Mouse (Mus musculus): ENCODE measurements around the gene Elf2. TPM values are rescaled to one million over a fixed set of nuclear protein-coding genes. Genes with fewer than 3 reads are reported as not detected.

Gene Elf2
- polyA plus RNA-seq, 1 experiment from 2014 or later: 44.2 TPM

DNA sequence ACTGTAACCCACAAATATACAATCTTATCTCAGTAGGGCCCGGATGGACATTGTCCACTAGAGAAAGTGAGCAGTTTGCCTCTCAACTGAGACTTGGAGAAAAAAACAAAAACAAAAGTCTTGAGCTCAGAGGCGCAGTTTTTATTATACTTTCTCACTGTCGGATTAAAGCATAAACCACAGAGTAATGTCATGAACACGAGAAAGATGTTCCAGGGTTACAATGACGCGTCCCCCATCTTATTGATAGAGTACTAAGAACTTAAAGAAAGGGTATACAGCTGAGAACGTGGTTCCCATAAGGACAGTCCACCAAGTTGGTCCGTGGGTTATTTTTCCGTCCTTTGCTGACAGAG lies 1.1 kb downstream of the Elf2 start:
- Histone ChIP-seq H3K4me1 (peaks cover 24% of the 10 kb centered on the region), H3K36me3 (replicated peaks) (no peaks in the 10 kb centered on the region), H3K27ac (peak overlapping the region; percentile 99), H3K4me3 (peak overlapping the region; percentile 97), H3K9me3 (no peaks in the 10 kb centered on the region; the same call in 1 of the 2 replicates), H3K27me3 (ENCODE audit: poor library complexity, severe bottlenecking) (no peaks in the 10 kb centered on the region)
- 3% methylated on average over 9 of the region's 9 CpGs for WGBS
- no peak for DNase-seq (ENCODE audit: extremely low spot score, low spot score)

GRCm38 (mm10) chr3:51335378-51335777 lies 5.1 kb downstream of the Elf2 start:
- H3K4me3 ChIP-seq: no peak overlapping the region
- H3K27me3 ChIP-seq (ENCODE audit: poor library complexity, severe bottlenecking): no peaks in the 10 kb centered on the region
- DNase-seq (ENCODE audit: extremely low spot score, low spot score): no peak

DNA sequence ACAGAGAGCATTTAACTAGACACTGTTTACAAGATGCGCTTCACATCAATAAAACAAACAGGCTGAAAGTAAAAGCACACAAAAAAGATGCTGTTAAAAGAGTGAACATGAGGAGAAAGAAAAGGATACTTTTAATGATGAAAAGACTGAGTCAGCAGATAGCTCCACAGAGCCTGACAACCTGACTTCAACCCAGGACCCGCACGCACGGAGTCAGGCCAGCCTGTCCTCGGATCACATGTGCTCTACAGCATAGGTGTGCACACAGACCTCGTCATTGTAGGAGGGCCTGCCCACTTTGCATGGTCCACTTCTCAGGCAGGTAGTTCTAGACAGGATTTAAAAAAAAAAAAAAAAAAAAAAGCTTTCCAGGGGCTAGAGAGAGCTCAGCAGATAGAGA lies 6.5 kb downstream of the Elf2 start:
- H3K9me3 ChIP-seq: no peaks in the 10 kb centered on the region; the same call in 1 of the 2 replicates

More at GRCm38 (mm10) chr3:51335378-51335777, 5.1 kb downstream of the Elf2 start:
- no peak overlapping the region for H3K27ac ChIP-seq
- H3K9me3 ChIP-seq: no peaks in the 10 kb centered on the region
- peaks cover 28% of the 10 kb centered on the region for H3K4me1 ChIP-seq
- H3K36me3 ChIP-seq (replicated peaks): 0 out of 2 replicates have a peak, but pooled peaks cover 2% of the 10 kb centered on the region
- 89% methylated on average over 8 of the region's 8 CpGs for WGBS

GRCm38 (mm10) chr3:51333234-51333889 lies 7.1 kb downstream of the Elf2 start:
- no peaks in the 10 kb centered on the region; the same call in 1 of the 2 replicates for H3K9me3 ChIP-seq
- WGBS: 76% methylated on average over 10 of the region's 10 CpGs
- no peaks in the 10 kb centered on the region for H3K27me3 ChIP-seq (ENCODE audit: poor library complexity, severe bottlenecking)
- DNase-seq (ENCODE audit: extremely low spot score, low spot score): no peak
- H3K36me3 ChIP-seq (replicated peaks): 0 out of 2 replicates have a peak, but pooled peaks cover 4% of the 10 kb centered on the region
- no peak overlapping the region for H3K4me3 ChIP-seq
- H3K4me1 ChIP-seq: peaks cover 21% of the 10 kb centered on the region
- peak overlapping the region; percentile 35 for H3K27ac ChIP-seq

More for the DNA sequence above, 6.5 kb downstream of the Elf2 start:
- DNase-seq (ENCODE audit: extremely low spot score, low spot score): no peak
- Histone ChIP-seq H3K27ac (peak overlapping the region; percentile 35; the same call in 1 of the 2 replicates), H3K36me3 (replicated peaks) (0 out of 2 replicates have a peak, but pooled peaks cover 2% of the 10 kb centered on the region), H3K4me3 (no peak overlapping the region), H3K27me3 (ENCODE audit: poor library complexity, severe bottlenecking) (no peaks in the 10 kb centered on the region), H3K4me1 (peaks cover 25% of the 10 kb centered on the region)
- WGBS: 80% methylated on average over 6 of the region's 6 CpGs

DNA sequence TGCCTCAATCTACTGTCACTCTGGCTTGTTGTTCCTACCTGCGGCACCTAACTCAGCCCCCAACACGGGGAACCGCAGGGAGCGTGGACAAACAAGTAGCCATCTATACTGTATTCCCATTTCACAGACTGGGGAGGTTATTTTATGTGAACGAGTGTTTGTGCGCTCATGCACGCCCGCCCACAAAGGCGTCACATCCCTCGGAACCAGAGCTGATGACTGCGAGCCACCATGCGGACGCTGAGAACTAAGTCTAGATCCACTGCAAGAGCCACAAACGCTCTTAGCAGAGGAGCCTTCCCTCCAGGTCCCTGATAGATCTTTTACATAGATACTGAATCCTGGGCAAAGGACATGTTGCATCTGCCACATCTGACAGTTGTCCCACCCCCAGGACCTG lies 10.4 kb downstream of the Elf2 start:
- WGBS: 87% methylated on average over 14 of the region's 14 CpGs
- no peak for DNase-seq (ENCODE audit: extremely low spot score, low spot score)
- no peaks in the 10 kb centered on the region for H3K27me3 ChIP-seq (ENCODE audit: poor library complexity, severe bottlenecking)

DNA sequence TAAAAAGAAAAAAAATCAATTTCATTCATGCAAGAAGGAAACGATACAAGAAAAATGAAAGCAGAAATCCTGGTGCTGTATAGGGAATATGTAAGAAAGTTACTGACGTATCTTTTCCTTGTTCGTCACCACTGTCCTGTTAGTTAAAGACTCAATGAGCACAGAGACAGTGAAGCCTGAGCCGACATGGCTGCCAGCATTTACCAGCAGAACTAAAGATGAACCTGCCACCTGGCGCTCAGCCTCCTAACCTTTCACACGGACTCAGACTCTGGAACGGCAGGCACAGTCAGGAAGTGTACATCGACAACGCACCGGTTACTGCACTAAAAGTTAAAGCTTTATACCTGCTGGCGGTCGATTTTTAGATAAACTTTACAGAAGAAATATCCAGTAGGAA lies 11.9 kb downstream of the Elf2 start:
- H3K4me1 ChIP-seq: peaks cover 5% of the 10 kb centered on the region
- no peak for DNase-seq (ENCODE audit: extremely low spot score, low spot score)
- peaks cover 40% of the 10 kb centered on the region for H3K36me3 ChIP-seq (replicated peaks)
- no peak overlapping the region for H3K4me3 ChIP-seq
- WGBS: 94% methylated on average over 12 of the region's 12 CpGs
- peaks cover 12% of the 10 kb centered on the region; the same call in 1 of the 2 replicates for H3K9me3 ChIP-seq
- no peak overlapping the region for H3K27ac ChIP-seq
- H3K27me3 ChIP-seq (ENCODE audit: poor library complexity, severe bottlenecking): no peaks in the 10 kb centered on the region

More for the DNA sequence above, 10.4 kb downstream of the Elf2 start:
- peaks cover 12% of the 10 kb centered on the region; the same call in 1 of the 2 replicates for H3K9me3 ChIP-seq
- H3K4me3 ChIP-seq: no peak overlapping the region
- H3K27ac ChIP-seq: no peak overlapping the region
- H3K36me3 ChIP-seq (replicated peaks): peaks cover 25% of the 10 kb centered on the region
- peaks cover 18% of the 10 kb centered on the region for H3K4me1 ChIP-seq

DNA sequence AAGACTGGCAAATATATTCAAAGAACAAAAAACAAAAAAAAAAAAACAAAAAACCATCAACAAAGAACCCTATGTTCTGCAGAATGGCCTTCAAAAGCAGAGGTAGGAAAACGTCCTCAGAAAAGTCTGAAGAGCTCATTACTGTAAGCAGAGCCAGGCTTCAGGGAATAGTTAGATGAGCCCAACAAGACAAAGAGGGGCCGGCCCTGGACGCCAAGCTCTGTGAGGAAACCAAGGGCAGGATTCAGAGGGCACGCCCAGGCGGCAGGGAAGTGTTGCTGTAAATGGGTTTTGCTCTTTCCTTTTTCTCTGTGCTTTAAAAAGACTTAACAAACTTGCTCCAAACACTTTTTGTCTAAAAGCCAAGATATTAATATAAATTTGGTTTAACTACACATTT lies 12.6 kb downstream of the Elf2 start:
- 92% methylated on average over 5 of the region's 5 CpGs for WGBS
- H3K27ac ChIP-seq: no peak overlapping the region
- H3K36me3 ChIP-seq (replicated peaks): peaks cover 47% of the 10 kb centered on the region
- H3K27me3 ChIP-seq (ENCODE audit: poor library complexity, severe bottlenecking): no peaks in the 10 kb centered on the region
- peaks cover 12% of the 10 kb centered on the region; the same call in 1 of the 2 replicates for H3K9me3 ChIP-seq
- H3K4me3 ChIP-seq: no peak overlapping the region
- DNase-seq (ENCODE audit: extremely low spot score, low spot score): no peak
- H3K4me1 ChIP-seq: no peaks in the 10 kb centered on the region

GRCm38 (mm10) chr3:51327429-51327797 lies 13.1 kb downstream of the Elf2 start:
- Histone ChIP-seq H3K27me3 (ENCODE audit: poor library complexity, severe bottlenecking) (no peaks in the 10 kb centered on the region), H3K27ac (no peak overlapping the region), H3K4me1 (no peaks in the 10 kb centered on the region), H3K4me3 (no peak overlapping the region), H3K36me3 (replicated peaks) (peaks cover 50% of the 10 kb centered on the region), H3K9me3 (peaks cover 12% of the 10 kb centered on the region; the same call in 1 of the 2 replicates)
- WGBS: 94% methylated on average over 5 of the region's 5 CpGs
- no peak for DNase-seq (ENCODE audit: extremely low spot score, low spot score)

DNA sequence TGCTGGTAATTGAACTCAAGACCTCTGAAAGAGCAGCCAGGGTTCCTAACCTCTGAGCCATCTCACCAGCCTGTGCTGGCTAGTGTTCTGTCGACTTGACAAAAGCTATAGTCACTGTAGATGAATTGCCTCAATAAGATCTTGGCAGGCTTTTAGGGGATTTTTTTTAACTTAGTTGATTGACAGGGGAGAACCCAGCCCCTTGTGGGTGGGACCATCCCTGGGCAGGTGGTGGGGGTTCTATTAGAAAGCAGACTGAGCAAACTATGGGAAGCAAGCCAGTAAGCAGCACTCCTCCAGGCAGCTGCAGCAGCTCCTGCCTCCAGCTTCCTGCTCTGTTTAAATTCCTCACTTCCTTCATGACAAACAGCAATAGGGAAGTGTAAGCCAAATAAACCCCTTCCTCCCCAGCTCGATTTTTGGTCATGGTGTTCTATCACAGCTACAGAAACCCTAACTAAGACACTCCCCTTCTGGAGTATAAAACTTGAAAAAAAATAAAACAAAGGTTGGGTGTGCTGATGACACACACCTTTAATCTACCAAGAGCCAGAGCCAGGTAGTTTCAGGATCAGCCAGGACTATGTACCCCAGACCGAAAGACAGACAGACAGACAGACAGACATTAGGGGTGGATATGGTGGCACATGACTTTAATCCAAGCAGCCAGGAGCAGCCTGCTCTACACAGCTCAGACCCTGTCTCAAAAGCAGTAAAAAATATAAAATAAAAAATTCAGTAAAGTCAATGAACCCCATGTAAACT lies 13.6 kb downstream of the Elf2 start:
- WGBS: 91% methylated on average over 3 of the region's 3 CpGs
- no peak overlapping the region for H3K4me3 ChIP-seq
- peaks cover 12% of the 10 kb centered on the region; the same call in 1 of the 2 replicates for H3K9me3 ChIP-seq
- DNase-seq (ENCODE audit: extremely low spot score, low spot score): no peak
- no peak overlapping the region for H3K27ac ChIP-seq
- peaks cover 56% of the 10 kb centered on the region for H3K36me3 ChIP-seq (replicated peaks)
- H3K27me3 ChIP-seq (ENCODE audit: poor library complexity, severe bottlenecking): no peaks in the 10 kb centered on the region
- H3K4me1 ChIP-seq: no peaks in the 10 kb centered on the region

DNA sequence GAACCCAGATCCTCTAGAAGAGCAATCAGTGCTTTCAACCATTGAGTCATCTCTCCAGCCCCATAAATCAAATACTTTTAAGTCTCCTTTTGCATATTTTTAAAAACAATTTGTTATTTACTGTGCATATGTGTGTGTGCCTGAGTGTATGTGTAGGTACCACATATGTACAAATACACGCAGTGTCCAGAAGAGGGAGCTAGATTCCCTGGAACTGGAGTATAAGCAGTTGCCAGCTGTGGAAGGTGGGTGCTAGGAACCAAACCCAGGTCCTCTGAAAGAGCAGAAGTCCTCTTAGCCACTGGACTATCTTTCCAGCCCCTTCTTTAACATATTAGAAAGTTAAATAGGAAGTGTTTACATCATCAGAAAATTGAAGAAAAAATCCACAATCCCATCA lies 15.0 kb downstream of the Elf2 start:
- no peaks in the 10 kb centered on the region for H3K4me1 ChIP-seq
- no peaks in the 10 kb centered on the region for H3K27me3 ChIP-seq (ENCODE audit: poor library complexity, severe bottlenecking)
- H3K4me3 ChIP-seq: no peak overlapping the region
- peaks cover 68% of the 10 kb centered on the region for H3K36me3 ChIP-seq (replicated peaks)
- 69% methylated on average over 1 of the region's 1 CpGs for WGBS
- H3K27ac ChIP-seq: no peak overlapping the region
- DNase-seq (ENCODE audit: extremely low spot score, low spot score): no peak
- H3K9me3 ChIP-seq: peaks cover 12% of the 10 kb centered on the region; the same call in 1 of the 2 replicates

DNA sequence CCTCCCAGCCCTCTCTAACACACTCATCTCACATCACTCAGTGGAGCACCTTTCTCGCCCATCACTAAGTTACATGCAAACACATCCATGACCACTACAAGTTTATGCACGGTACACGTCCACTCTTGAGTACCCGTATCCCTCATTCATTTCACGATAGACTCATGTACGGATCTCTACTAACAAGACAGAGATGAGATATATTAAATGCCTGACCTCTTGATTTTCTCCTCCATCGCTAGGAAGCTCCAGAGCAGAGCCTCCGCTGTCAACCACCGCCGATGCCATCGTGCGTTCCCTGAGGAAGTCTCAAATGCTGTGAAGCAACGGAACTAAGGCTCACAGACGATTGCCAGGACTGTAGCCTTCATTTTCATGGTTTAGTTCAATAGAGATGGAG lies 17.5 kb downstream of the Elf2 start:
- H3K27me3 ChIP-seq (ENCODE audit: poor library complexity, severe bottlenecking): no peaks in the 10 kb centered on the region
- H3K4me3 ChIP-seq: no peak overlapping the region
- no peaks in the 10 kb centered on the region for H3K4me1 ChIP-seq
- H3K27ac ChIP-seq: no peak overlapping the region
- peaks cover 12% of the 10 kb centered on the region; the same call in 1 of the 2 replicates for H3K9me3 ChIP-seq
- WGBS: 97% methylated on average over 14 of the region's 14 CpGs
- DNase-seq (ENCODE audit: extremely low spot score, low spot score): no peak
- peaks cover 88% of the 10 kb centered on the region for H3K36me3 ChIP-seq (replicated peaks)

- Histone ChIP-seq H3K27me3 (ENCODE audit: poor library complexity, severe bottlenecking) (no peaks in the 10 kb centered on the region), H3K36me3 (replicated peaks) (peaks cover 89% of the 10 kb centered on the region), H3K4me3 (no peak overlapping the region), H3K9me3 (peaks cover 12% of the 10 kb centered on the region; the same call in 1 of the 2 replicates), H3K4me1 (no peaks in the 10 kb centered on the region), H3K27ac (no peak overlapping the region)
- WGBS: 92% methylated on average over 7 of the region's 7 CpGs
- DNase-seq (ENCODE audit: extremely low spot score, low spot score): no peak
Measured at GRCm38 (mm10) chr3:51322326-51322725, 18.1 kb downstream of the Elf2 start.

- H3K4me3 ChIP-seq: no peak overlapping the region
- no peaks in the 10 kb centered on the region for H3K27me3 ChIP-seq (ENCODE audit: poor library complexity, severe bottlenecking)
- no peak overlapping the region for H3K27ac ChIP-seq
- WGBS: 92% methylated on average over 5 of the region's 5 CpGs
- peaks cover 7% of the 10 kb centered on the region; the same call in 1 of the 2 replicates for H3K9me3 ChIP-seq
- peaks cover 89% of the 10 kb centered on the region for H3K36me3 ChIP-seq (replicated peaks)
- no peaks in the 10 kb centered on the region for H3K4me1 ChIP-seq
- DNase-seq (ENCODE audit: extremely low spot score, low spot score): no peak
Measured at GRCm38 (mm10) chr3:51321141-51321540, 19.3 kb downstream of the Elf2 start.

All from forebrain, embryonic 10.5 days (tissue).